Mouse (Mus musculus) Patski (cell line): ENCODE results near the gene Cdip1. TPM values are rescaled to one million over a fixed set of nuclear protein-coding genes. Genes with fewer than 3 reads are reported as not detected.
"Not testable (repeated sequence)": the region's sequence is repeated elsewhere in the genome, so short reads cannot be mapped to it uniquely, and the experiment has no call there.

Source experiments
- ATAC-seq: fragments of 100-300 bp; one replicate; pipeline ENCODE4 v1.8.0; 2021
- CTCF ChIA-PET: fragments of 350-600 bp; sonication (Branson Sonifier 250); formaldehyde crosslinking; loops from one replicate; lab custom pipeline; 2022; ENCODE audit warnings: inconsistent platforms; lab: Charles Lee
- POLR2A ChIA-PET: fragments of 350-600 bp; sonication (Branson Sonifier 250); formaldehyde crosslinking; loops from one replicate; lab custom pipeline; 2022; ENCODE audit warnings: antibody characterized with exemption, inconsistent platforms; lab: Charles Lee
- DNase-seq: peaks from one replicate; pipeline ENCODE4 v3.0.0-alpha.2; 2011; ENCODE audit warnings: low read depth, low spot score
- H3K27me3 ChIP-seq: fragments of 371-371 bp; one replicate; pipeline ENCODE4 v1.5.1; 2021
- CTCF ChIP-seq: fragments of 100-300 bp; IDR thresholded peaks from one replicate; pipeline ENCODE4 v1.5.1; 2021
- in situ Hi-C: fragments of 300-500 bp; cut with MboI; formaldehyde crosslinking; loops from 3 replicates; pipeline ENCODE4 v1.11.1; 2018; ENCODE audit warnings: low pct_unique_long_range_greater_than_20kb, mixed read lengths
- polyA plus RNA-seq: library from polyadenylated mRNA; unstranded; gene quantifications from one replicate; pipeline ENCODE4 v1.2.3, GENCODE M21; 2021

Cdip1 gene
- polyA plus RNA-seq, 1 experiment from 2014 or later = 43.9 TPM

DNA sequence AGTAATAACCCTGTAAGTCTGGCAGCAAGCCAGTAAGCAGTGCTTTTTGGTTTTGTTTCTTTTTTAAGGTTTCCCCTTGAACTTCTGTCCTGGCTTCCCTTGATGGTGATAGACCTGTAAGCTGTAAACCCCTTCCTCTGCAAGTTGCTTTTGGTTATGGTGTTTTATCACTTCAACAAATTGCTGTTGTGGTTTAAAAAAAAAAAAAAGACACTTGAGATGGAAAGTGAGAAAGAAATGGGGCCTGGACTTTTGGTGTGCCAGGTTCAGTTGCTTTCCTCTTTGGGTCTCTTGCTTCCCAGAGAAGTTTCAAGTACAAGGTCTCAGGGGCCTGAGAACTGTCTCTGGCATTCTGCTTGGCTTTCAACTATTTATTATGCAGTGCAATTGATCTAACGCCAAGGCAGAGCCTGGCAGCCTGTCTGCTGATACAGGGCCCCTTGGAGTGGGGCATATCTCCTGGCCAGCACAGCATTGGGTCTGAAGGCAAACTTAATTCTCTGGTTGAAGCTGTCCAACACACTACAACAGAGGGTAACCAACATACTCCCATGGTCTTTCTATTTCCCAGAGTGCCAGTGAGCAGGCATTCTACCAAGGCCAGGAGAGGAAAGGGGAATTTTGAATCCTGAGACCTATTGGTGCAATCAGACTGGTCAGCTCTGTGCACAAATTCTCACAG, 16.7 kb downstream of the Cdip1 start:
- ChIA-PET POLR2A (no interaction called here), CTCF (no interaction called here)
- no peak for DNase-seq
- in situ Hi-C loops = no loop called here
- no peak for TF ChIP-seq CTCF
- ATAC-seq = no peak
- H3K27me3 ChIP-seq = no peaks in the 10 kb centered on the region

DNA sequence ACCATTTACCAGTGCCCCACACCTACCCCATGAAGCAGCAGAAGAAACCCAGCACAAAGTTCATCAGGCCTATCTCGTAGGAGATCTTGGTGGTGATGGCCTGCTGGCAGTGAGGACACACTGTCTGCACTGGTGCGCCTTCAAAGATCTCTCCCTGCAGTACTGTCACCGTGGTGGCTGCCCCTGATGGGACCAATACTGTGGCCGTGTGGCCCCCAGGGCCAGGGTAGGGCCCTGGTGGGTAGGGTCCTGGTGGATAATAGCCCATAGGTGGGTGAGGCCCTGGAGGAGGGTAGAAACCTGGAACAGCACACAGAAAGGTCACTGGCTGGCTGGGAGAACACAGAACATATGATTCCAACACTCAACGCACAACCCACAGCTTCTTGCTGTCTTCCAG, 21.4 kb downstream of the Cdip1 start:
- in situ Hi-C loops = no loop called here
- ATAC-seq (no peak), DNase-seq (no peak)
- ChIA-PET POLR2A (interaction anchor here (0.8 to 1.0 kb wide), 2 partner anchors 20 to 22 kb away, joined by 3 read pairs; no protein-coding TSS in a partner anchor), CTCF (interaction anchor here (1.0 to 1.4 kb wide), 2 partner anchors 16 to 18 kb away, joined by 3 to 4 read pairs; no protein-coding TSS in a partner anchor)
- no peak for TF ChIP-seq CTCF
- H3K27me3 ChIP-seq = no peaks in the 10 kb centered on the region

DNA sequence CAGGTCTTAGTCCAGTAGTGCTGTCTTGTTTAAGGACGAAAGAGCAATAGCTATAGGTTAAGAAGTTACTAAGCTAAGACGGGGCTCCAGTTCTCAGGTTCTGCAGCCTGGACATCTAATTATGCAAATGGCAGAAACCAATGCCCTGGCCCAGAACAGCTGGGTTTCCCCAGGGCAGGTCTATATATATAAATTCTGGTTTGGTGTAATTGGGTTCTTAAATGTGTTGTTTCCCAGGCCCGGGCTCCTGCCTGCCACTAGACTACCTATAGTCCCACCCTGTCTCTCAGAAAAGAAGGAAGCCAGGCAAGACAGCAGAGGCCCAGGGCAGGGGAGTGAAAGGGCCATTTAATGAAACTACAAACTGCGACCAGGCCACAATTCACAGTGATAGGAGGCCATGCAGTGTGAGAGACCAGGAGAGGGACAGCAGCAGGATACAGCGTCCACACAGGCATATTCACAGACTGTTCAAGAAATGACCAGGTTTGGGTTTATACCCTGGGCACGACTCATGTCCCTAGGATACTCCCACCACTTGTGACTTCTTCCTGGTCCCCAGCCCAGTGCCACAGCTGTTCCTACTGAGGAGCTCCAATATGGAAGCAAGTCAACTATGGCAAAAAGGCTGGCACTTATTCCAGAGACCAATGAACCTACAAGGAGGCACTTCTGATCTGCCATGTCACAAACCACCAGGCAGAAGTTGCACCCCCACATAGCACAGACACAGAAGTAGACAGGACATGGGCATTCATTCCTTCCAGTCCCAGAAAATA, 22.9 kb downstream of the Cdip1 start:
- TF ChIP-seq CTCF = no peak

DNA sequence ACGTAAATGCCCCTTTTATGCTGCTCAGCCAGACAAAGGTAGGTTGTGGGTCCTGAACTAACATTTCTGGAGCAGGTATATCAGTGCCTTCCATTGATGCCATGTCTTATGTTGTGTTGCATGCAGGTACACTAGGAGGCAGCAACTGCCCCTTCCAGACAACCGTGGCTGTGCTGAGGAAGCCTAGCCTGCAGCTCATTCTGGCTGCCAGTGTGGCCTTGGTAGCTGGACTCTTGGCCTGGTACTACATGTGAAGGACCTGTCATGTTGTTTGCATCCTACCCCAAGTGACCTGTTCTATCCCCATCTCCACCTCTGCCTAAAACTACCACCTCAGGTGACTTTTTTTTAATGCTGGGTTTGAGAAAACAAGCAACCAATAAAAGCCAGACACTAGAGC, 24.2 kb downstream of the Cdip1 start:
- no peaks in the 10 kb centered on the region for H3K27me3 ChIP-seq
- ChIA-PET POLR2A (no interaction called here), CTCF (interaction anchor here (1.0 to 3.1 kb wide), 2 partner anchors 9 to 23 kb away, joined by 3 to 12 read pairs; no protein-coding TSS in a partner anchor)
- TF ChIP-seq CTCF = no peak
- in situ Hi-C loops = no loop called here
- ATAC-seq (no peak), DNase-seq (no peak)

More for the DNA sequence above, 22.9 kb downstream of the Cdip1 start:
- no peak for DNase-seq
- in situ Hi-C loops = no loop called here
- CTCF ChIA-PET = interaction anchor here (1.1 to 1.4 kb wide), 3 partner anchors 16 to 35 kb away, joined by 3 read pairs; no protein-coding TSS in a partner anchor
- no peak for ATAC-seq
- H3K27me3 ChIP-seq = no peaks in the 10 kb centered on the region
- POLR2A ChIA-PET = interaction anchor here (0.6 to 1.0 kb wide), 2 partner anchors 41 to 113 kb away, joined by 3 read pairs; partner anchors contain the start of genes Hmox2 and Ubald1

DNA sequence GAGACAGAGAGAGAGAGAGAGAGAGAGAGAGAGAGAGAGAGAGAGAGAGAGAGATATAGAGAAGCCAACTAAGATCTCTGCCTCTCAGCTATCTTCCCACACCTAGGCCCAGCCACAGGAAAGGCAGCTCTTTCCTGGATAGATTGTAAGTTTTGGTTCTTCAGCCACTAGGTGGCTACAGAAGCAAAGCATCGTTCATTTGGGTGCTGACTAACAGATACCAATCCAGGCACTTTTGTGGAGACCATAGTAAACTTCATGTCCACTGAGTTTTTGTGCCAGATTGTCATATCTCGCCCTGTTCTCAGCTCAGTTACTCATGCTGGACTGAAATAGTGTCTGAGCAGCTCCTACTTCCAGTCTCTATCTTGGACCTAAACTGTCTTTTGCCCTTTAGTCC, 26.8 kb downstream of the Cdip1 start:
- ChIA-PET POLR2A (interaction anchor here (0.6 to 1.3 kb wide), 4 partner anchors 10 to 119 kb away, joined by 3 to 5 read pairs (median 3); partner anchors contain the start of gene Cdip1), CTCF (interaction anchor here (0.8 to 3.1 kb wide), 16 partner anchors 9 to 149 kb away, joined by 3 to 12 read pairs (median 5); partner anchors contain the start of gene Cdip1)
- in situ Hi-C loops = no loop called here
- no peak for DNase-seq
- no peaks in the 10 kb centered on the region for H3K27me3 ChIP-seq
- peak; percentile 70 for TF ChIP-seq CTCF
- no peak for ATAC-seq

DNA sequence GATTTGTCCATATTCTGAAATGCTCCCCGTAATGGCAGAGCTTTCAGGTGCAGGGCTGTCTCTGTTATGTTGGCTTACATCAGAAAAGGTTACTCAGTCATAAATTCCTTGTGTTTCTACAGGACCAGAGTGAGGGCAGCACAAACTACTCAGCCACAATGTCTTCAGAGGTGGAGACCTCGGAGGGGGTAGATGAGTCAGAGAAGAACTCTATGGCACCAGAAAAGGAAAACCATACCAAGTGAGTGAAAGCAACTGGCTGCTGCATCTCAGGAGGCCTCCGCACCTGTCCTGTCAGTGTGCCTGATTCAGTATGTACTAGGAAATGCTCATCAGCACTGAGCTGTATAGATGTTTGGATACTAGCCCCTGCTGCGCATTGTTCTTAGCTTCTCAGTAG, 27.7 kb downstream of the Cdip1 start:
- DNase-seq (no peak), ATAC-seq (peak; percentile 58)
- no peak for TF ChIP-seq CTCF
- no peaks in the 10 kb centered on the region for H3K27me3 ChIP-seq
- POLR2A ChIA-PET = interaction anchor here (1.3 kb wide), 1 partner anchor 9 kb away, joined by 3 read pairs; no protein-coding TSS in a partner anchor
- CTCF ChIA-PET = interaction anchor here (0.8 to 2.4 kb wide), 9 partner anchors 8 to 150 kb away, joined by 3 to 12 read pairs (median 7); partner anchors contain the start of gene Cdip1
- in situ Hi-C loops = no loop called here

DNA sequence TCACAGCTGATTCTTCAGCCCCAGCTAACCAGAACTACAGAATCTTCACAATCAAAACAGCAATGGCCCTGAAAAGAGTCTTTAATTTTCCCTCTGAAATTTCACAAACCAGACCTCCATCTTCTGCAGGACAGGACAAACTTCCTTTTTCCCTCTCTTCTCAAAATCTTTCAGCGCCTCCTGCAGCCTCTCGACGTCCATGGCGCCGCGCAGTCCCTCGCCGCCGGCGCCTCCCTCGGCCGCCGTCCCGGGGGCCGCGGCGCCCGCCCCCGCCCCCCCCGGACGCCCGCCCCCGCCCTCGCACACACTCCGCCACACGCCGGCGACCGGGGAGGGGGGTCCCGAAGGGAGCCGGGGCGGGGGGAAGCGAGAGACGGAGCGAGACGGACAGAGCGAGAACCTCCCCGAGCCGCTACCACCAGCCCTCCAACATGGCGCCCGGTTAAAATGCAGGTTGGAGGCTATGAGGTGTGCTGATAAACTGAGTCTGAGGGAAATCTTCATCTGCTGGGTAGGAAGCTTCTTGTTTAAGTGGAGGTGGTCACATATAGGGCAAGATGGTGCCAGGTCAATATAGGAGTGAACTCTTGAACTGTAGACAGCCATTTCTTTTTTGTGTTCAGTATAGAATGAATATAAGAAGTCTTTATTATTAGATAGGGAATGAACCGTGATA, 33.3 kb downstream of the Cdip1 start:
- CTCF ChIA-PET, H3K27me3 ChIP-seq, in situ Hi-C loops, DNase-seq, ATAC-seq: not testable (repeated sequence)
- POLR2A ChIA-PET = interaction anchor here (0.7 kb wide), 1 partner anchor 41 kb away, joined by 3 read pairs; no protein-coding TSS in a partner anchor

DNA sequence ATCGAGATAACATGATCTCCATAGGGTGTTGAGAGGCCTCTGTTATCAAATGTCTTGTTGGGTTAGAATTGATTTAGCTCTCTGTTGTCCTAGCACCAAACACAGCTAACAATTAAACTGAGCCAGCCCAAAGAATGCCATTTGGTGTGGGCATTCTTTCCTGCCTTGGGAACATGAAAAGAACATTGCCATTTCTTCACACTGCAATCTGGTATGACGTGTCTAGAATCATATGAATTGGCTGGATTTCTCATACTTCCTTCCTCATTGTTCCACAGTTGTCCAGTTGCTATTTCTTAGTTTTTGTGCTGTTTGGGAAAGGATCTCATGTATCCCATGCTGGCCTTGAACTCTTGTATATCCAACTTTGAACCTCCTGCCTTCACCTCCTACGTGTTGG, 36.0 kb downstream of the Cdip1 start:
- no peaks in the 10 kb centered on the region for H3K27me3 ChIP-seq
- in situ Hi-C loops = no loop called here
- no peak for TF ChIP-seq CTCF
- ATAC-seq (no peak), DNase-seq (no peak)
- ChIA-PET CTCF (interaction anchor here (1.1 to 1.9 kb wide), 3 partner anchors 9 to 88 kb away, joined by 3 to 9 read pairs (median 4); no protein-coding TSS in a partner anchor), POLR2A (interaction anchor here (1.6 kb wide), 1 partner anchor 9 kb away, joined by 3 read pairs; no protein-coding TSS in a partner anchor)

DNA sequence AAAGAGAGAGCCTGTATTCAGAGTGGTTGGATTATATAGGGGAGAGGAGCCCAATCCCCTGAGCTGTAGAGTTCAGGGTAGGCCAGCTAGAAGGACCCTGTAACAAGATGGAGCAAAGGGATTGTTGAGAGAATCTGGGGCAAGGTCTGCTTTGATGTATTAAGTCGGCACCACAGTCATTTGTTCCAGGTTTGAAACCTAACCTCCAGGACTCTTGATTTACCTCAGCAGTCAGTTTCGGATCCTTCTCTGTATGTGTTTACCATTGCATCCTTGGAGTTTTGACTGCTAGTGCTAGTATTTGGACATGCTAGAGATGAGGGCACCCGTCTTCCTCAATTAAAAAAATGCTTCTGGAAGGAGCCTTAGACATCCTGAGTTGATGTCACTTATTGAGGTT, 37.9 kb downstream of the Cdip1 start:
- DNase-seq (no peak), ATAC-seq (no peak)
- TF ChIP-seq CTCF = no peak
- no peaks in the 10 kb centered on the region for H3K27me3 ChIP-seq
- in situ Hi-C loops = no loop called here
- ChIA-PET POLR2A (no interaction called here), CTCF (interaction anchor here (1.7 kb wide), 2 partner anchors 12 kb away, joined by 5 to 9 read pairs; no protein-coding TSS in a partner anchor)
